Mouse (Mus musculus): Measurements from ENCODE around the gene Ccdc154. TPM values are rescaled to one million over a fixed set of nuclear protein-coding genes. Genes with fewer than 3 reads are reported as not detected.
A peak's percentile ranks its signal among the peaks of the same experiment; 100 is the strongest.
"Not testable (repeated sequence)": the region's sequence is repeated elsewhere in the genome, so short reads cannot be mapped to it uniquely, and the experiment has no call there.

The Ccdc154 gene
- 0.16 and 0.19 TPM in 2 replicates for polyA plus RNA-seq (2015; fragmentation: Nextera tagmentation; extraction: Ambion mirVana)

DNA sequence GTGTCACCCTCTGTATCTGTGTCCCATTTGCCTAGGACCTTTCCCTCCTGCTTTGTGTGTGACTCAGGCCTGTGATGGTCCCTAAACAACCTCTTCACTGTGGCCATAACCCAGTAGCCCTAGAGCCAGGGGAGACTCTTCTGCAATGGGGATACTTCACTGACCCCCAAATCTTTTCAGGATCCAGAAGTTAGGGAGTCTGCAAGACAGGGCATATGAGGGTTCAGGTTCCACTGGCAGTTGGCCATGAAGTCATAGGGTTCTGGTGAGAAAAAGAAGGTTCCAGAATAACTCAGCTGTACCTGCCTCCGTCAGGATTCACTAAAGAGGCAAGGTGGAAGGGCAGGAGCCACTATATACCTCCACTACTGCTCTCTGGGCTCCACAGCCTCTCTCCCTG lies at the start of gene Ccdc154:
TSS of gene Ccdc154 (plus strand) at position 301 of the 400 bp plus-strand sequence.
- Histone ChIP-seq H3K9ac (no peak within 1 kb of the TSS), H3K9me3 (no peaks in the 10 kb centered on the region), H3K27me3 (replicated peaks) (no peaks in the 10 kb centered on the region), H3K4me1 (replicated peaks) (peaks cover 3% of the 10 kb centered on the region; the same call in 1 of the 2 replicates), H3K36me3 (0 out of 2 replicates have a peak, but pooled peaks cover 8% of the 10 kb centered on the region), H3K4me3 (replicated peaks) (no peak within 1 kb of the TSS), H3K4me2 (replicated peaks) (no peak within 1 kb of the TSS), H3K27ac (no peak within 1 kb of the TSS)
- ATAC-seq, result no peak
- WGBS, result 89% methylated on average over 1 of the region's 1 CpGs

DNA sequence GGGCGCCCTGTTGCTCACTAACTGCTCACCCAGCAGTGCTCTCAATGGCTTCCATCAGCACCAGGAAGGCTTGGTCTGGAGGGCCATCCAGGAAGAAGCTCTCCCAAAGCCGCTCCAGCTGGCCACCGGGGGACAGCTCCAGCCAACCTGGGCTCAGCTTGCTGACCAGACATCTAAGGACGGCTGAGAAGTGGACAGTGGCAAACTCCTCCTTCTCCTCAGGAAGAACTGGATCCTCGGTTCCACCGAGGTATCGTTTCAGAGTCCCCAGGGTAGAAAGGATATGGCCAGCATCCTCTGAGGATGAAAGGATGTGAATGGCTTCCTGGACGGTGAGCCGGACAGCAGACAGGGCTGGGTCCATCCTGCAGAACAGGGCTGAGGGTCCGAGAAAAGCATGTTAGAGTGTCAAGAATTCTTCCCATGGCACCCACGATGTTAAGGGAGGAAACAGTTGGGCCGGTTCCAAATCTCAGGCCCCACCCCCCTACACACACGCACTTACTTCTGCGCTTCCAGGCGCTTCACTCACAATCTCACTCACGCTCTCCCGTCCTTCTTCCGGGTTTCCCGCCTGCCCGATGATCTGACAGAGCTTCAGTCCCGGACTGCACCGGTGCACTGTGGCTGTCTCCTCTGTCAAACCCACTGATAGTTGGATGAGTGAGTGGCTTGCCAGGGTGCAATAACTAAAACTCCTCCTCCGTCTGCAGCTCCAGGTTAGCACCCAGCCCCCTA lies 47.2 kb upstream of the Ccdc154 start:
- no peaks in the 10 kb centered on the region for H3K27me3 ChIP-seq (replicated peaks)
- ATAC-seq, result peak; percentile 81
- H3K36me3 ChIP-seq, result peaks cover 12% of the 10 kb centered on the region; the same call in 1 of the 2 replicates
- H3K4me2 ChIP-seq (replicated peaks), result peak overlapping the region; percentile 93
- peaks cover 10% of the 10 kb centered on the region for H3K4me1 ChIP-seq (replicated peaks)
- no peaks in the 10 kb centered on the region for H3K9me3 ChIP-seq
- 8% methylated on average over 23 of the region's 23 CpGs for WGBS
- H3K9ac ChIP-seq, result peak overlapping the region; percentile 66
- H3K27ac ChIP-seq, result peak overlapping the region; percentile 95
- H3K4me3 ChIP-seq (replicated peaks), result peak overlapping the region; percentile 56

GRCm38 (mm10) chr17:25115664-25116432 lies 46.4 kb upstream of the Ccdc154 start, which contains the start of gene Telo2:
TSS of gene Telo2 (minus strand) at chr17:25115967.
- Histone ChIP-seq H3K9me3 (no peaks in the 10 kb centered on the region), H3K4me2 (replicated peaks) (peak within 1 kb of the TSS; percentile 93), H3K4me1 (replicated peaks) (peaks cover 10% of the 10 kb centered on the region), H3K4me3 (replicated peaks) (peak within 1 kb of the TSS; percentile 56), H3K36me3 (peaks cover 12% of the 10 kb centered on the region; the same call in 1 of the 2 replicates), H3K27me3 (replicated peaks) (no peaks in the 10 kb centered on the region), H3K27ac (peak within 1 kb of the TSS; percentile 95), H3K9ac (peak within 1 kb of the TSS; percentile 66)
- WGBS, result 5% methylated on average over 40 of the region's 40 CpGs
- ATAC-seq, result peak; percentile 96

DNA sequence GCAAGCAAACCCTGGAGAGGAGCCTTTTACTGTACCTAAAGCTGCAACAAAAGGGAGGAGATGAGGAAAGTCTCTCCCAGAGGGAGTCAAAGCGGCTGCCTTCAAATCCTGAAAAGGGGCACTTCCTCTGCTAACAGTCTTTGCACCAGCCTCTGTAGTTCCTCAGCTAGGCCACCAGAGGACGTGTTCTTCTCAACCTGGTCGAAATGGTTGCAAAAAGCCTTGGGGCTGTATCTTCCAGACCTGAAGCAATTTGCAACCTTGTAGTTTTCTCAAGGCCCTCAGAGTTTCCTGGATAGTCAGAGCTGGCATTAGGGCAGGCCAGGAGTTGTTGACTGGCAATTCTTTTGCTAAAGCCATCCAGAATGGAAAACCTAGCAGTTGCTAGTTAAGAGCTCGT lies 45.0 kb upstream of the Ccdc154 start:
- no peak overlapping the region for H3K4me3 ChIP-seq (replicated peaks)
- H3K4me2 ChIP-seq (replicated peaks), result no peak overlapping the region
- H3K9ac ChIP-seq, result no peak overlapping the region
- H3K36me3 ChIP-seq, result peaks cover 7% of the 10 kb centered on the region; the same call in 1 of the 2 replicates
- H3K9me3 ChIP-seq, result no peaks in the 10 kb centered on the region
- ATAC-seq, result no peak
- 39% methylated on average over 4 of the region's 4 CpGs for WGBS
- H3K4me1 ChIP-seq (replicated peaks), result peaks cover 10% of the 10 kb centered on the region
- no peaks in the 10 kb centered on the region for H3K27me3 ChIP-seq (replicated peaks)
- no peak overlapping the region for H3K27ac ChIP-seq

DNA sequence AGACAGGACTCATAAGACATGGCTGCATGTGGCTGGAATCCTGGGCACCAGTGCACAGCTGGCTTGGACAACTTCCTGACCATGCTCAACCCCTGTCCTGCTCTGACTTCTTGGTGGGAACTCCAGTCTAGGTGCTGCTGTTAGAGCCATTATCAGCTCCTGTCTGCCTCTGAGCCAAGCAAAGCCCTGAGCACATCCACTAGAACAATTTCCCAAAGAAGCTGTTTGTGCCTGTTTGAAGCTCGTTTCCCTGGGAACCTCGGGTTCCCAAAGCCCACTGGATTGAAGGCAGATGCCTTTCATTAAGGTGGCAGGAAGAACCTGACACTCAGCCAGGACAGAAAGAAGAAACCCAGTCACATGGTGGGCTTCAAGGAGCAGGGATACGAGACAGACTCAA lies 41.9 kb upstream of the Ccdc154 start, which contains the start of gene Ptx4:
TSS of gene Ptx4 (plus strand) at position 355 of the 400 bp plus-strand sequence.
- ATAC-seq, result no peak
- WGBS, result 40% methylated on average over 3 of the region's 3 CpGs
- no peak within 1 kb of the TSS for H3K4me2 ChIP-seq (replicated peaks)
- H3K4me3 ChIP-seq (replicated peaks), result no peak within 1 kb of the TSS
- H3K9ac ChIP-seq, result 0 out of 2 replicates have a peak within 1 kb of the TSS, but pooled peaks have one; percentile 5
- H3K27me3 ChIP-seq (replicated peaks), result no peaks in the 10 kb centered on the region
- H3K27ac ChIP-seq, result no peak within 1 kb of the TSS
- no peaks in the 10 kb centered on the region for H3K36me3 ChIP-seq
- no peaks in the 10 kb centered on the region for H3K9me3 ChIP-seq
- no peaks in the 10 kb centered on the region for H3K4me1 ChIP-seq (replicated peaks)

DNA sequence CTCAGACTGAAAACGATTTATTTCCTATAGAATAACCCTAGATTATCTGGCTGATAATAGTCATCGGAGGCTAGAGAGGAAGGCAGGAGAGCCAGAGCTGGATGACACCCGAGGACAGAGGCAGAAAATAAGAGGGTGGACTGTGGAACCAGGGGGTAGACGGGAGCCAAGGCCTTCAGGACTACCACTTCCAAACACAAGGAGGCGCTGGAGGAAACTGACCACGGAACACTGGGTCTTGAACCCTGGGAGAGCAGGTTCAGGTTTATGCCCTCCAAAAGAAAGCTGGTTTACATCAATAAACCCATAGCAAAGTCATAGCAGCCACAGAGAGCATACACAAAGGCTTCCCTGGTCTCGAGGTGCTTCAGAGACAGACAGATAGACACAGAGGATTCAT lies 38.3 kb upstream of the Ccdc154 start:
- H3K36me3 ChIP-seq, result no peaks in the 10 kb centered on the region
- H3K9me3 ChIP-seq, result no peaks in the 10 kb centered on the region
- H3K4me3 ChIP-seq (replicated peaks), result no peak overlapping the region
- no peak for ATAC-seq
- no peak overlapping the region for H3K4me2 ChIP-seq (replicated peaks)
- H3K27me3 ChIP-seq (replicated peaks), result no peaks in the 10 kb centered on the region
- H3K9ac ChIP-seq, result no peak overlapping the region
- no peak overlapping the region for H3K27ac ChIP-seq
- 24% methylated on average over 7 of the region's 7 CpGs for WGBS
- H3K4me1 ChIP-seq (replicated peaks), result 0 out of 2 replicates have a peak, but pooled peaks cover 2% of the 10 kb centered on the region

DNA sequence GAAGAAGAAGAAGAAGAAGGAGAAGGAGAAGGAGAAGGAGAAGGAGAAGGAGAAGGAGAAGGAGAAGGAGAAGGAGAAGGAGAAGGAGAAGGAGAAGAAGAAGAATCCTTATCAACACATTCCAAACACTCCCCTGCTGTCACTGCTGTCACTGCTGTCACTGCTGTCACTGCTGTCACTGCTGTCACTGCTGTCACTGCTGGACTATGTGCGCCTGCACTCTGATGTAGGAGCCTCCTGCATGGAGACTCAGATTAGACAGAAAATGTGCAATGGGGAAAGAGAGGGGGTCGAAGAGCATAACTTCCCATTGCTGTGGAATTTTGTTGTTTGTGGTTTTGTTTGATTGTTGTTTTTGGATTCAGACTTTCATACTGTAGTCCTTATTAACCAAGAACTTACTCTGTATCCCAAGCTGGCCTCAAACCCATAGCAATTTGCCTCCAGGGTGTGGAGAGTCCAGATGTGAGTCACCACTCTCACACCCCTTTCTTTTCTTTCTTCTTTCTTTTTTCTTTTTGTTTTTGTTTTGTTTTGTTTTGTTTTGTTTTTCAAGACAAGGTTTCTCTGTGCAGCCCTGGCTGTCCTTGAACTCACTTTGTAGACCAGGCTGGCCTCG lies 36.7 kb upstream of the Ccdc154 start:
- 63% methylated on average over 3 of the region's 3 CpGs for WGBS
- not testable (repeated sequence) for ATAC-seq

DNA sequence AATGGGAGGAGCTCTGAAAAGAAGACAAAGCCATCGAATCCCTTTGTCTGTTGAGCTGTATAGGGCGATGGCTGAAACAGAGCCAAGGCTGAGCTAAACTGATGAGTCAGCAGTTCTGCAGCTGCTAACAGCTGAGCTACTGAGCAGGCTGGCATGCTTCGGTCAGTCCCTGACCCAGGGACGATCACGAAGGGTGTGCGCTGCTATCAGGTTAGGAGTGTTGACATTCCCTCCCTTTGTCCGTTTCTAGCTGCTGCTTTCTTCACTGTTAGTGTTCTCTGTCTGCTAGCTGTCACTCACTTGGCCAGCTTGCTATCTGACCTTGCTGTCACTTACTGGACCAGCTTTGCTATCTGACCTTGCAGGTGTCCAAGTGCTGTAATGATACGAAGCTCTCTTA lies 35.2 kb upstream of the Ccdc154 start:
- 47% methylated on average over 8 of the region's 8 CpGs for WGBS
- Histone ChIP-seq H3K9ac (no peak overlapping the region), H3K36me3 (no peaks in the 10 kb centered on the region), H3K9me3 (no peaks in the 10 kb centered on the region), H3K4me2 (replicated peaks) (no peak overlapping the region), H3K4me3 (replicated peaks) (no peak overlapping the region), H3K27ac (no peak overlapping the region), H3K27me3 (replicated peaks) (no peaks in the 10 kb centered on the region), H3K4me1 (replicated peaks) (0 out of 2 replicates have a peak, but pooled peaks cover 2% of the 10 kb centered on the region)
- ATAC-seq, result peak; percentile 77

More for the DNA sequence above, 36.7 kb upstream of the Ccdc154 start:
- H3K9me3 ChIP-seq; H3K4me1 ChIP-seq (replicated peaks); H3K36me3 ChIP-seq; H3K4me3 ChIP-seq (replicated peaks); H3K27ac ChIP-seq; H3K4me2 ChIP-seq (replicated peaks); H3K27me3 ChIP-seq (replicated peaks); H3K9ac ChIP-seq: not testable (repeated sequence)

DNA sequence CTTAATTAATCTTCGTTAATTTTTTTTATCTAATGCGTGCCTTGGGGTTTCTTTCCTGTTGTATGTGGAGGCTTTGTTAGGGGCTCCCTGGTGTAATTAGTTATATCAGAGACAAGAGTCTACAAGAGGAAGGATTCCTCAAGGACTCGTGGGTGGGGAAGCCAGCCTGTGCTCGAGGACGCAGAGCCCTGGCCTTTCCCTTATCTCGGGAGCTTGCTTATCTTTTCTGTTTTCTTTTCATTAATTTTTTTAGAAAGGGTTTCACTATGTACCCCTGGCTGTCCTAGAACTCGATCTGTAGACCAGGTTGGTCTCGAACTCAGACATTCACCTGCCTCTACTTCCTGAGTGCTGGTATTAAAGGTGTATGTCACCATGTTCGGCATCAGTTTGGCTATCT lies 34.6 kb upstream of the Ccdc154 start:
- H3K27ac ChIP-seq, result no peak overlapping the region
- no peaks in the 10 kb centered on the region for H3K27me3 ChIP-seq (replicated peaks)
- 0 out of 2 replicates have a peak, but pooled peaks cover 2% of the 10 kb centered on the region for H3K4me1 ChIP-seq (replicated peaks)
- H3K9me3 ChIP-seq, result no peaks in the 10 kb centered on the region
- ATAC-seq, result no peak
- 65% methylated on average over 9 of the region's 9 CpGs for WGBS
- H3K9ac ChIP-seq, result no peak overlapping the region
- H3K36me3 ChIP-seq, result no peaks in the 10 kb centered on the region
- no peak overlapping the region for H3K4me3 ChIP-seq (replicated peaks)
- no peak overlapping the region for H3K4me2 ChIP-seq (replicated peaks)

DNA sequence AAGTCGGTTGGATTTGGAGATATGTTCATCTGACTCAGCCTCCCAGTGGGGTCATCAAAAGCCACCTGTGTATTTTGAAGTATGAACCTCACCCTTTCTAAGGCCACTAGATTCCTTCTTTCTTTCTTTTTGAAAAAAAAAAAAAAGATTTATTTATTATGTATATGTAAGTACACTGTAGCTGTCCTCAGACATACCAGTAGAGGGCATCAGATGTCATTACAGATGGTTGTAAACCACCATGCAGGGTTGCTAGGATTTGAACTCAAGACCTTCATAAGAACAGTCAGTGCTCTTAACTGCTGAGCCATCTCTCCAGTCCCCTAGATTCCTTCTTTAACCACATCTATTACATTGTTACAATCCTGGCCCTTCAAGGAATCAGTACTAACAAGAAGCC lies 32.2 kb upstream of the Ccdc154 start:
- no peaks in the 10 kb centered on the region for H3K36me3 ChIP-seq
- no peak overlapping the region for H3K9ac ChIP-seq
- no peak for ATAC-seq
- H3K4me1 ChIP-seq (replicated peaks), result peaks cover 13% of the 10 kb centered on the region
- no peak overlapping the region for H3K4me2 ChIP-seq (replicated peaks)
- H3K27me3 ChIP-seq (replicated peaks), result no peaks in the 10 kb centered on the region
- no peaks in the 10 kb centered on the region for H3K9me3 ChIP-seq
- H3K27ac ChIP-seq, result no peak overlapping the region
- H3K4me3 ChIP-seq (replicated peaks), result no peak overlapping the region
- 97% methylated on average over 1 of the region's 1 CpGs for WGBS

- Histone ChIP-seq H3K4me3 (replicated peaks) (peak within 1 kb of the TSS; percentile 84), H3K4me2 (replicated peaks) (peak within 1 kb of the TSS; percentile 68), H3K9ac (peak within 1 kb of the TSS; percentile 77), H3K27me3 (replicated peaks) (no peaks in the 10 kb centered on the region), H3K36me3 (no peaks in the 10 kb centered on the region), H3K4me1 (replicated peaks) (peaks cover 10% of the 10 kb centered on the region), H3K27ac (no peak within 1 kb of the TSS), H3K9me3 (no peaks in the 10 kb centered on the region)
- WGBS, result under 1% methylated on average over 40 of the region's 40 CpGs
- ATAC-seq, result peak; percentile 96
Observed at GRCm38 (mm10) chr17:25133275-25133698, 29.0 kb upstream of the Ccdc154 start, which contains the start of gene Clcn7. TSS of gene Clcn7 (plus strand) at chr17:25133391.

DNA sequence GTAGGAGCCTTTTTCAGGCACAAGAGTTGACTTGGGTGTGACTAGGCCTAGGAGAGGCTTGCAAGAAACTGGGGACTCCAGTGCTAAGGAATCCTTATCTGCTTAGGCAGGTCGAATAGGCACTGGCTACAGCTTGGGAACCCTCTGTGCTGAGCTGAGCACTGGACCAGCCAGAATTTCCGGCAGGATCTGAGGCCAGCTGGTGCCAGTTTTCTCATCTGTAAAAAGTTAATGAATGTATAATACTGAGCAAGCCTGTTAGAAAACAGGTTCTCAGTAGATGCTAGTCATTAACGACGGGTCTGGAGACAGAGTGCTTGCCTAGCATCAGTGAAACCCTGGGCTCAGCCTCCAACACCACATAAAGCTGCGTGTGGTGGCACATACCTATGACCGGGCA lies 26.6 kb upstream of the Ccdc154 start:
- ATAC-seq, result no peak
- no peak overlapping the region for H3K27ac ChIP-seq
- WGBS, result 89% methylated on average over 6 of the region's 6 CpGs
- no peaks in the 10 kb centered on the region for H3K9me3 ChIP-seq
- no peak overlapping the region for H3K4me2 ChIP-seq (replicated peaks)
- H3K36me3 ChIP-seq, result no peaks in the 10 kb centered on the region
- H3K4me1 ChIP-seq (replicated peaks), result peaks cover 10% of the 10 kb centered on the region
- no peak overlapping the region for H3K9ac ChIP-seq
- no peaks in the 10 kb centered on the region for H3K27me3 ChIP-seq (replicated peaks)
- no peak overlapping the region for H3K4me3 ChIP-seq (replicated peaks)
